Mouse (Mus musculus): Measurements from ENCODE around the gene Fbrs. TPM values are rescaled to one million over a fixed set of nuclear protein-coding genes. Genes with fewer than 3 reads are reported as not detected.
"Not testable (repeated sequence)": the region's sequence is repeated elsewhere in the genome, so short reads cannot be mapped to it uniquely, and the experiment has no call there.

Gene Fbrs
- total RNA-seq, 2 experiments from 2014 or later: 50.9 to 65.3 TPM

GRCm38 (mm10) chr7:127475186-127475740 is 3.7 kb upstream of the Fbrs start:
- DNase-seq (ENCODE audit: extremely low spot score in 1 of 2, low spot score in 1 of 2): no peak

- no peak for DNase-seq (ENCODE audit: extremely low spot score in 1 of 2, low spot score in 1 of 2)
These were observed 2.7 kb upstream of the Fbrs start for GRCm38 (mm10) chr7:127476336-127476735.

DNA sequence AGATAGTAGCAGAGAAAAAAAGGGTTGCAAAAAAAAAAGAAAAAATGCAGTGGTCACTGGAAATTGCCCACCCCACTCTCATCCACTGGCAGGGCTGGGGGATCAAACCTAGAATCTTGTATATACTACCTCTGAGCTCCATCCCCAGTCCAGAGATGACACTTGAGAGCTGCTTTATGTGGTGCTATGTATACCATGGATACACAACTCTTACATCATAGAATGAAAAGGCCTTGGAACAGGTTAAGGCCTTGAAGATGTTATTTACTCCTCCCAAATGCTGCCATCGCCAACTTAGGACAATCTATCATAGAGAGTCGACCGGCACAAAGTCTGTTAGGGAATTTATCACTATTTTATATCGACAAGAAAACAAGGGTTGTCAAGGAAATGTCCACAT is 2.1 kb upstream of the Fbrs start:
- no peak for DNase-seq (ENCODE audit: extremely low spot score in 1 of 2, low spot score in 1 of 2)

GRCm38 (mm10) chr7:127477687-127478634 is 1.0 kb upstream of the Fbrs start:
- DNase-seq (ENCODE audit: extremely low spot score in 1 of 2, low spot score in 1 of 2): peak; percentile 98 to 99

DNA sequence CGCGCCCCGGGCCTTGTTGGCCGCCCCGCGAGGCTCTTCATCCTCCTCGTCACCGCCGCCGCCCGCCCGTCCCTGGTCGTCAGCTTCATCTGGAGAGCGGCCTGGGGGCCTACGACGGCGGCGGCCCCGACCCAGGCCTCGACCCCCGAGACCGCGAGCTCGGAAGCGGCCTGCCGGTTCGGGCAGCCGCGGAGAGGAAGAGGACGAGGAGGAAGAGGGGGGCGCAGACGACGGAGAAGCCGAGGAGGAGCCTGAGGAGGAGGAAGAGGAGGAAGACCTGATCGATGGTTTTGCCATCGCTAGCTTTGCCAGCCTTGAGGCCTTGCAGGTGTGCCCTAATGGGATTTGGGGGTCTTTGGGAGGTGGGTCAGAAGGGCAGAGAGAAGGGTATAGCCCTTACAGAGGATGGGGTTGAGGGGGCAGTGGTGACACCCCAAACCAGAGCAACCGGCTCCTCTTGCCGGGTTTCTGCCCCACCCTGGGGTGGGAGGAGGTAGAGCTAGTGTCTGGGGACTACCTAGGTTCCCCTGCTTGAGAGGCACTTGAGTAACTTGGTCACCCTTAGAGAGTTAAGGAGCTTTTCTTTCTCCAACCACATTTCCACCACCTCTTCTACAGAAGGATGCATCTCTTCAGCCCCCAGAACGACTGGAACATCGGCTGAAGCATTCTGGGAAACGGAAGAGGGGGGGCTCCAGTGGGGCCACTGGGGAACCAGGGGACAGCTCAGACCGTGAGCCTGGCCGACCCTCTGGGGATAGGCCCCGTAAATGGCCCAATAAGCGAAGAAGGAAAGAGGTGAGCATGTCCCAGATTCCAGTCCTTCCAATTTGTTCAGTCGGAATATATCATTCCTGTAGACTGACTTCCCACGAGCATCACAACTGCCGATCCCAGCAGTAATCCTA is 573 bp downstream of the Fbrs start:
- DNase-seq (ENCODE audit: extremely low spot score in 1 of 2, low spot score in 1 of 2): no peak

- DNase-seq (ENCODE audit: extremely low spot score in 1 of 2, low spot score in 1 of 2): no peak
These were observed 1.3 kb downstream of the Fbrs start for GRCm38 (mm10) chr7:127480321-127480720.

GRCm38 (mm10) chr7:127485416-127485815 is 6.4 kb downstream of the Fbrs start:
- no peak for DNase-seq (ENCODE audit: extremely low spot score in 1 of 2, low spot score in 1 of 2)

- not testable (repeated sequence) for DNase-seq (ENCODE audit: extremely low spot score in 1 of 2, low spot score in 1 of 2)
These were observed 9.4 kb downstream of the Fbrs start for GRCm38 (mm10) chr7:127488364-127488763.

- DNase-seq (ENCODE audit: extremely low spot score in 1 of 2, low spot score in 1 of 2): no peak
These were observed 11.0 kb downstream of the Fbrs start for GRCm38 (mm10) chr7:127489982-127490381.

- DNase-seq (ENCODE audit: extremely low spot score in 1 of 2, low spot score in 1 of 2): no peak
These were observed 12.8 kb downstream of the Fbrs start for GRCm38 (mm10) chr7:127491846-127492245.

DNA sequence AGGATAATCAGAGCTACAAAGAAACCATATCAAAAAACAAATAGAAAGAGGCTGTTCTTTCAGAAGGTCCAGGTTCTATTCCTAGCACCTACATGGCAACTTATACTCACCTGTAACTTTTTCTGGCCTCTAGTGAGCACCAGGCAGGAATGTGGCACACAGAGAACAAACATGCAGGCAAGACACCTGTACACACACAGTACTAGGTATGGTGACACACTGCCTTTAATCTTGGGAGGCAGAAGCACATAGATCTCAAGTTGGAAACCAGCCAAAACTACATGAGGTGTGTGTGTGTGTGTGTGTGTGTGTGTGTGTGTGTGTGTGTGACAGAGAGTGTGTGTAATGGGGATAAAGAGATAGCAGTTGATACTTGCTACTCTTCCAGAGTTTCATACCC is 15.6 kb downstream of the Fbrs start:
- no peak for DNase-seq (ENCODE audit: extremely low spot score in 1 of 2, low spot score in 1 of 2)

DNA sequence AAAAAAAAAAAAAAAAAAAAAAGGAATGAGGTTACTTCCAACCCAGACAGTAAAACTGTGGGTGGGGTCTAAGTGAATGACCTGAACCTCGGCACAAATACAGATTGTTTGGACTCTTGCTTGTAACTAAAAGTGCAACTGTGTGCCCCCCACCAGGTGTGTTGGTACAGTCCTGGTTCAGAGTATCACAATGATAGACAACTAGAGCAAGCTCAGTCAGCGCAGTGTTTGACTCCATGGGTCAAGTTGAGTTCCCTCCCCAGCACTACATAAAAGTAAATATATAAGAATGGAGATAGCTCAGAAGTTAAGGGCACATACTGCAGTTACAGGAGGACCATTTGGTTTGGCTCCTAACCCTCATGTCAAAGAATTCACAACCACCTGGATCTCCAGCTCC is 18.4 kb downstream of the Fbrs start:
- no peak for DNase-seq (ENCODE audit: extremely low spot score in 1 of 2, low spot score in 1 of 2)

- DNase-seq (ENCODE audit: extremely low spot score in 1 of 2, low spot score in 1 of 2): peak in 1 of 2 experiments; percentile 31
These were observed 19.4 kb downstream of the Fbrs start for GRCm38 (mm10) chr7:127498407-127498806.

- DNase-seq (ENCODE audit: extremely low spot score in 1 of 2, low spot score in 1 of 2): no peak
These were observed 29.3 kb downstream of the Fbrs start for GRCm38 (mm10) chr7:127508291-127508690.

DNA sequence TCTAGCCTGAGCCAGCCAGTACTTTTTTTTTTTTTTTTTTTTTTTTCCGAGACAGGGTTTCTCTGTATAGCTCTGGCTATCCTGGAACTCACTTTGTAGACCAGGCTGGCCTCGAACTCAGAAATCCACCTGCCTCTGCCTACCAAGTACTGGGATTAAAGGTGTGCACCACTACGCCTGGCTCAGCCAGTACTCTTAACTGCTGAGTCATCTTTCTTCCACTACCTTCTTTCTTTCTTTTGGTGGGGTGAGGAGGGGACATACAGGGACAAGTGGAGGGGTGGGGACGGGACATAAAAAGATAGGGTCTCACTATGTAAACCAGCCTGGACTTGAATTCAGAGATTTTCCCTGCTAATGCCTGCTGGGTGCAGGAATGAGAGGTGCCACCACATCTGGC is 30.8 kb downstream of the Fbrs start:
- not testable (repeated sequence) for DNase-seq (ENCODE audit: extremely low spot score in 1 of 2, low spot score in 1 of 2)

- no peak for DNase-seq (ENCODE audit: extremely low spot score in 1 of 2, low spot score in 1 of 2)
These were observed 32.2 kb downstream of the Fbrs start for GRCm38 (mm10) chr7:127511241-127511640.

DNA sequence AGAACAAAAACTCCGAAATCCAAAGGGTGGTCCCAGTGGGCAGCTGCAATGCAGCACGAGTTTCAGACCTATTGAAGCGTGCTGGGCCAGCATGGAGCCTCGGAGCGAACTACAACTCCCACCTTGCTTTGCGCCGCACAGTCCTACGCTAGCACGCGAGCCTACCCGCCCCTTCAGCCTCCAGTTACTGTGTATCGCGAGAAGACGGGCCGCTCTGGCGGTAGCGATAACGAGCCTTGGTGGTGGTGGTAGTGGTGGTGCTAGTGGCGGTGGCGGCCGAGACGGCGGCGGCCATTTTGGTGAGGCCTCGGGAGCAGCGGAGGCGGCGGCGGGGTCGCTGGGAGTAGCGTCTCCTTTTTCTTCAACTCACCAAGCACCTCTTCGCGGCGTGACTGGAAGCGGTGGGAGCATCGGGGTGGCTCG is 32.8 kb downstream of the Fbrs start, which contains the start of gene Srcap:
Gene Srcap (plus strand): TSS at position 176 of the 423 bp plus-strand sequence.
- peak; percentile 87 to 90 for DNase-seq (ENCODE audit: extremely low spot score in 1 of 2, low spot score in 1 of 2)

- peak; percentile 75 to 76 for DNase-seq (ENCODE audit: extremely low spot score in 1 of 2, low spot score in 1 of 2)
These were observed 33.4 kb downstream of the Fbrs start for GRCm38 (mm10) chr7:127512231-127513015.

DNA sequence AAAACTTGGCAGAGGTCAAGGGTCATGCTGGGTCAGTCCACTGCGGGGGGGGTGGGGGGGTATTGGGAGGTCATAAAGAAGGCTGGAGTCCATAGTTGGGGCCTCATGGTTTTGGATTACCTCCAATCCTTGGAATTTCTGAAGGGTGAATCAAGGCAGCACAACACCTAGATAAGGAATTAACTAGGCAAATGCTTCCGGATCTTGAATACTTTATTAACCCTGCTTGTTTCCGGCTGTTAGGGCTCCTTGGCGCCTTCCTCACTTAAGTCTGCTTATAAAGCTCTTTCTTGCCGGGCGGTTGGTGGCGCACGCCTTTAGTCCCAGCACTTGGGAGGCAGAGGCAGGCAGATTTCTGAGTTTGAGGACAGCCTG is 34.0 kb downstream of the Fbrs start:
- no peak for DNase-seq (ENCODE audit: extremely low spot score in 1 of 2, low spot score in 1 of 2)

DNA sequence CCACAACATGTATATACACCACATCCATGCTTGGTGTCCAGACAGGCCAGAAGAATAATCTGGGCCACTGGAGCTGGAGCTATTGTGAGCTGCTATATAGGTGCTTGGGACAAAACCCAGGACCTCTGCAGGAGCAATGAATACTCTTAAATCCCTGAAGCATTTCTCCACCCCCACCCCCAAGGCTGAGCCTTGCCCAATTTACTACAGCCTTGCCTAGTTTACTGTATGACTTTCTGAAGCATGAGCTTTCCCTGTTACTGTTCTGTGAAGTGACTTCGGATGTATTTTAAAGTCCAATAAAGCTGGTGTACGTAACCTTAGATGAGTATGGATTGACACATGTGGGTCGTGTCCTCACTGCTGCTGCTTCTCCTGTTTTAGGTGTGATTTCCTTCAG is 34.8 kb downstream of the Fbrs start:
- no peak for DNase-seq (ENCODE audit: extremely low spot score in 1 of 2, low spot score in 1 of 2)
